Mouse (Mus musculus) skeletal muscle tissue, adult 2 months (tissue): ENCODE measurements around the gene Hexim1.

ENCODE experiments used
- DNase-seq: peaks from one replicate; pipeline ENCODE4 v3.0.0-alpha.2; 2012; ENCODE audit warnings: low read depth, low spot score

The Hexim1 gene

DNA sequence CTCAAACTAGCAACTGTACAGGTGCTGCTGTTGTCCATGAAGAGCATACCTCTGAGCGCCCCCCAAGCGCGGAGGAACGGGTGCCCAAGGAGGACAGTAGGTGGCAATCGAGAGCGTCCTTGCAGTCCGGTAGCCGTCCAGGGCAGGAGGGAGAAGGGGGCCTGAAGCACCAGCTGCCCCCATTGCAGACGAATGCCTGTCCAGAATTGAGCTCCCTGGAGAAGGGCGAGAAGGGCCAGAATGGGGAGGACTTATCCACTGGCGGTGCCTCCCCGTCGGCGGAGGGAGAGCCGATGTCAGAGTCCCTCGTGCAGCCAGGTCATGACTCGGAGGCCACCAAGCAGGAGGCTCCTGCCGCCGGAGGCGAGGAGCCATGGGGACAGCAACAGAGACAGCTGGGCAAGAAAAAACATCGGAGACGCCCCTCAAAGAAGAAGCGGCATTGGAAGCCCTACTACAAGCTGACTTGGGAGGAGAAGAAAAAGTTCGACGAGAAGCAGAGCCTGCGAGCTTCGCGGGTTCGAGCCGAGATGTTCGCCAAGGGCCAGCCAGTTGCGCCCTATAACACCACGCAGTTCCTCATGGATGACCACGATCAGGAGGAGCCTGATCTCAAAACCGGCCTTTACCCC is 1.0 kb downstream of the Hexim1 start:
- DNase-seq, result peak; percentile 64

DNA sequence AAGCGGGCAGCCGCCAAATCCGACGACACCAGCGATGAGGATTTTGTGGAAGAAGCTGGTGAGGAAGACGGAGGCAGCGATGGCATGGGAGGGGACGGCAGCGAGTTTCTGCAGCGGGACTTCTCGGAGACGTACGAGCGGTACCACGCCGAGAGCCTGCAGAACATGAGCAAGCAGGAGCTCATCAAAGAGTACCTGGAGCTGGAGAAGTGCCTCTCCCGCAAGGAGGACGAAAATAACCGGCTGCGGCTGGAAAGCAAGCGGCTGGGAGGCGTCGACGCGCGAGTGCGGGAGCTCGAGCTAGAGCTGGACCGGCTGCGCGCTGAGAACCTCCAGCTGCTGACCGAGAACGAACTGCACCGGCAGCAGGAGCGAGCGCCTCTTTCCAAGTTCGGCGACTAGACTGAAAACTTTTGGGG is 1.6 kb downstream of the Hexim1 start:
- DNase-seq, result no peak

DNA sequence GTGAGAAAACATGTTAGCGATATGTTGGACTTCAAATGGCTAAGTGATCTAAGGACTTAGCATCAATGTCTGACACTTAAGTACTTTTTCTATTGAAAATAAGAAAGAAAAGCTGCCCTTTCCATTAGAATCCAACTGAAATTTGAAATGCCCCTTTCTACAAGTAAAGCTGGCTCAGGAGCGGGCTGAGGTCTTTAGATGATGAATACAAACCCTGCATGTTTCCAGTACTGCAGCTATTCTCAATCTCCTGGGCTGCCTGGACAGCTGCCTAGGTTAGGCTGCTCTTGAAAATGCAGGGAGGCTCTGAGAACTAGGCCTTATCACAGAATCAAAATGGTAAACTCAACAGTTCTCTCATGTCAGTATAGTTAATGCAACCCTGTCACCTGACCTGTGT is 2.8 kb downstream of the Hexim1 start:
- no peak for DNase-seq

DNA sequence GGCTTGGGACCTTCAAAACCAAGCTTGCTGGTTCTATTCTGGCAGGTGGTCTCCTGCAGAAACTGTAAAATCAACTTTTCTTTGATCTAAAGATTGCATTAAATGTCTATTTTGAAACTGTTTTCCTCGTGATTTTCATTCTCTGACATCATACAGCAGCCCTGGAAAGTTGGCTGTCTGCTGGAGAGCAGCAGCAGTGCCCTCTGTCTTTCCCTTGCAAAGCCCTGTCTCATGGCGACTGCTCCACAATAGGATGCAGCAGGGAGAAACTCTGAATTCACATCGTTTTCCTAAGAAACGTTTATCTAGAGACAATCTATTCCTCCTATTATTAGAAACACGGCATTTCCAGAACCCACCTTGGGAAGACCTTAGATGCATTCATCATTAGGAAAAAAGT is 3.6 kb downstream of the Hexim1 start:
- DNase-seq, result no peak

DNA sequence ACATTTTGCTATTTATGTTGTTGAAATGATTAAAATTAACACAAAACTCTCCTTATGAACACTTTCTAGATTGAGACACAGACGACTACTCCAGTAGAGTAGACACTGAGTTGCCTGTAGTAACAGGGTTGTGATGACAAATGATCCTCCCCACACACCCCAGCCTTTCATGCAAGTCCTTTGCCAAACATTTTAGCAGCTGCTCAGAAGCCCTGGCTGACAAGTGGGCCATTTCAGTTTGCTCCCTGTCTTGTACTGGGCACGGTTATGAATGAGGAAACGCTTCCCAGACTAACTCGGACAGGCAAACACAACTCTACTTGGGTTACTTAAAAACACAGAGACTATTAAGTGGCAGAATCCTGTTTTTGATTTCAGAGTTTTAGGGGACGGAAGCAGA is 4.3 kb downstream of the Hexim1 start:
- peak; percentile 69 for DNase-seq

DNA sequence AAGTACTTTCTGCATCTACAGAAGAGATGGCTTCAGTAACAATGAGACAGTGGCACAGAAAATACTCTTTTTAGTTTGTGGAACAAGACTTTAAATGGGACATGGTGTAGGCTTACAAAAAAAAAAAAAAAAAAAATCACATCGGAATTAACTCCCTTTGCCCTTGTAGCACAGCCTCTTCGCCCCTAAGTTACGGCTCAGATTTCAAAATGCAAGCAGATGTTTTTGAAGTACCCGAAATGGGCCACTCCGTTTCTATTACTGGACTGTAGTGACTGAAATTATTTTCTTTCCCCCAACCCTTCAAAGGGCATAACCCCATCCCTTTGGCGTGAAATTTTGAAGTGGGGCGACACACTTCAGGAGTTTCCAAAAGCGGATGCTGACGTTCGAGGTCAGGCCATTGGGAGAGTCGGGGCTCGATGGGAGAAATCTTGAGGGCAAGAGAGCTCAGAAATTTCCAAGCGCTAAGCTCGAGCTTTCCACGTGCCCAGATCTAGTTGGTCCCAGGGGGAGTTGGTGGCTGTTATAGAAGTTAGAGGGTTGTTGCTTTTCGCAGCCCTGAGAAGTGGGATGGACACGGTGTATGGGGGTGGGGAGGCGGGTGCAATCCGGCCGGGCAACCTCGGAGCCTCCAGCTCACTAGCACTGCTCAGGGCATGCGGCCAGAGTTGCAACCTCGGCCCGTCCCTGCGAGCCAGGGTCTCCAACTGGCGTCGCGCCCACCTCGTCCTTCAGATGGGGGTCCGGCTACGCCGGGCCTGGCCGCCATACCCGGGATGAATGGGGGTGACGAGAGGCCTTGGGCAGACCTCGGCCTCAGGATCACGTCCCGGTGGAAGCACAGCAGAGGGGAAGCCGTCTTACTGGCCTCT is 15.9 kb downstream of the Hexim1 start, which contains the start of gene Hexim2:
TSS of gene Hexim2 (plus strand) at position 729 of the 875 bp plus-strand sequence.
- DNase-seq, result peak; percentile 60

DNA sequence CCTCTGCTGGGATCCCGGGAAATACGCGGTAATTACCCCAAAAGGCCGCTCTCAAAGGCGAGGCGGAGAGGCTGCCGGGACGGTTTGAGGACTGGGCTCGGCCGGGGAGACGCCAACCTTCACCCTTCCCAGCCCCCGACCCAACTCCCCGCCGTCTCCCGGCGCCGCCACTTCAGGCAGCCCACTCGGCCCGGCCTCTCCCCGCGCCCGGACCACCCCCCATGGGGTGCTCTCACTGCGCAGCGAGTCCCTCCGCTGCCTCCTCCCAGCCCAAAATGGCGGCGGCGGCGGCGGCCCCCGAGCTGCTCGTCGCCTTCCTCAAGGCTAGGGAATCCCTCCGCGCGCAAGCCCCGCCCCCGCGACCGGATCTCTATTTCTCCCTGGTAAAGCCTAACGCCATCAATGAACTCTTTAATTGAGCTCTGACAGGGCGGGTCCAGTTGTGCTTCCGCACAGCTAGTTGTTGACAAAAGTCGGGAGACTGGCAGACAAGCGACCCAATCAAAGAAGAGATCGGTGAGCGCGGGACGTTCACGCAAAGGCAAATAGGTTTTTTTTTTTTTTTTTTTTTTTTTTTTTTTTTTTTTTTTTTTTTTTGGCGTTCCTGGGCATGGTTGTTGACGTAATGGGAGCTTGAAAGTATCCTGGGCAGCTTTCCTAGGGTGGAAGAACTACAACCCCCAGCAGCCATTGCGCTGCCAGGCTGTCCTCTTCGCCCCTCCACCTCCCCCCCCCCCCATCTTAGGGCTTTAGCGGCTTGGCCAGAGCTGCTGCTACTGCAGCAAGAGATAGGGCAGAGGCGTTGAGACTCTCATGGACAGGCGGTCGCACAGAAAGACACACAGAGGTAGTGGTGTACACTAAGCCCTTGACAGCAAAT is 16.8 kb downstream of the Hexim1 start:
- DNase-seq, result peak; percentile 100

DNA sequence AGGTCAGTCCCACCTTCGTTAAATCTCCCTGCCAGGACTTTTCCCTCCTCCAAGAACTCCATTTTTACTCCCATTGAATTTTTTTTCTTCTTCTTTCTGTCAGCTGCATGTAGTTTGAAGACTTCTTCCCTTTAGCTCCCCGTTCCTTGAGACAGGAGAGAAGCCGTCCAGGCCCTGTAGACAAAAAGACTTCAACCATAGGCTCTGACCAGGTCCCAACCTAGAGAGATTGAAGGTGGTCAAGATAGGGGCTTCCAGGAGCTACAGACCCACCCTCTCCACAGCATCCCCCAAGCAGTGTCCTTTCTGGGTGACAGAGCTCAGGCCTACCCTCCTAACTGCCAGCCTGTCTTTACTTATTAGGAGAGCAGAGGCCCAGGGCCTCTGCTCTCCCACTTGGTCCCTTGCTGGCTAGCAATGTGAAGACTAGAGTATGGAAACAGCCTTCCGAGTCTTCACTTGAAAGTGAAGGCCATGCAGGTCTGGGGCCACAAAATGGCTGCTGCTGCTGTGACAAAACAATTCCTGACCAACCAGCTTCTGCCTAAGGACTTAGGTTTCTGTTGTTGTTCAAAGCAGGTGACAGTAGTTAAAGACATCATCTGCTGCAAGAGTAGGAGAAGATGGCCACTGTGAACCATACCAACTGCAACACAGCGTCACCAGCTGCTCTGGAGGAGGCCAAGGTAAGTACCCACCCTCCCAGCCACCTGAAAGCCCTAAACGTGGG is 17.6 kb downstream of the Hexim1 start:
- DNase-seq, result no peak

DNA sequence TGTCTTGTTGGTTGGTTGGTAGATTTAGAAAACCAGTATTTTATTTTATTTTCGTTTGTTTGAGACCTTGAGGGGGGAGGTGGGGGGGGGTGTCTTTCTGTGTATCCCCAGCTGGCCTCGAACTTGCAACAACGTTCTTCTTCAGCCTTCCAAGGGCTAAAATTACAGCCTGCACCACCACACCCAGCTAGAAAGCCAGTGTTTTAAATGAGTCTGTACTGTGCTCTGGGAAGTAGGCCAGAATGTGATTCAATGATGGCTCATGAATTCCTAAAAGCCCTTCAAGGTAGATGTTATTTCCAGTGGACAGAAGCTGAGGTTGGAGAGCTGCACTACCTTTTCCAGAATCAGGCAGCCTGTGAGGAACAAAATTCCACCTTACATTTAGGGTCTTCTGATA is 18.2 kb downstream of the Hexim1 start:
- DNase-seq, result no peak

DNA sequence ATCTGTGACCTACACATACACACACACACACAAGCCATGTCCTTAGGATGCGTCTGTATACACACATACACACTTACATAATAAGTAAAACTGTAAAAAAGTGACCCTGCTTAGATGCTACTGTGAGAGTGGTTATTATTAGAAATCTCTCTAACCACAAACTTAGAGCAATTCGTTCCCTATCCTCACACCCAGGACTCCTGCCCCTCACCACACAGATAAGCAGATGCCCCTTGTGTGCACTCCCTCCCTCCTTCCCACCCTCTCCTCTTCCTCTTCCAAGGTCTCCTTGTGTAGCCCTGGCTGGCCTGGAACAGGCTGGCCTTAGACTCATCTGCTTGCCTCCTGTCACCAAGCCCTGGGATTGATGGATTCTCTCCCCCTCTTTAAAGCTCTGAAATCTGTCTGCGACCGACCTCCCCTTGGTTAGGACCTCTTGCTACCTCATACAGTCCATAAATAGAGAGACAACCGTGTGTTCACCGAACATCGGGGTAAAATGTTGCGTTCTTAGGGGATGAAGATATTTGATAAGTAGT is 20.1 kb downstream of the Hexim1 start:
- DNase-seq, result no peak

DNA sequence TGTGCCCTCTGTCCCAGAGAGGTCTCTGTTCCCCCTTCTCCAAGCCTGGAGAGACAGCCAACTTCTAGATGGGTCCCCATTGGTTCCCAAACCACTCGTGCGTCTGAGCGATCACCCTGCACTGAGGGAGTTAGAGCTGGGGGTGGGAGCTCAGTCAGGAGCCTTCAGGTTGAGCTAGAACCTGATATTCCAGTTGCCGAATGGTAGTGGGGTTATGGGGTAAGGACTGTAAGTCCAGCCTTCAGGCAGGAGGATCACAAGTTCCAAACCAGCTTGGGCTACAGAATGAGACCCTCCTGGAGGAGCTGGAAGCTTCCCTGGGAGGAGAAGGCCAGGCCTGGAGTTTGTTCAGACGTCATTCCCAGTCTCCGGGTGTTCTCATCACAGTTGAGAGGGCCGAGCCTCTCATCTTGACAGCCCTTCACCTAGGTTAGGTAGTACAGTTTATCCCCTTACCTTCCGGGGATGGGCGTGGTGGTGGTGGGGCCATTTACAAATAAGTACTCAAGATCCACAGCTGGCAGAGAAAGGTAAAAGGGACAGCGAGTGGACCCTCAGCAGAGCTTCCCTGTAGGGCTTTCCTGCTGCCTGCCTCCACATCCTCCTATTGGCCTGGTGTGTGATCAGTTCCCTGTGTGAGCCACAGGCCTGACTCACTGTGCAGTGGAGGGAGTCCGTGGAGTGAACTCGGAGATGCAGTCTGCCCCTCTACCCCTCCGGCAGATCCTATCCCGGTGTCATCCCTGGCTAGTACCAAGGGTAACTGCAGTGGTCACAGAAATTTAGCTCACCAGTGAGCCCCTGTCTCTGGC is 24.1 kb downstream of the Hexim1 start:
- DNase-seq, result no peak

DNA sequence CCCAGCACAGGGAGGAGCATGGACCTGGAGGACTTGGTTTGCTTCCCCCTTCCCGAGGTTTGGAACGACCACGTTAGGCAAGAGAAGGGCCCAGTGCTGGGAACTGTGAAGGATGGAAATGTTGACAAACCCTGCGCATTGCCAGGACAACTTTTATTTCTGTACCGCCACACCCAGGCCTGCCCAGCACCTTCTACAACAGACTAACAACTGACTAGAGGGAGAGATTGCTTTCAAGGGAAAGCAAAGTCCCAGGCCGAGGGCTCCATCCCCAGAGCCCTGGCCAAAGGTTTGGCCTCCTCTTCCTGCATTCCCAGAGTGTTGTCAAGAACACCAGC is 24.7 kb downstream of the Hexim1 start:
- no peak for DNase-seq

DNA sequence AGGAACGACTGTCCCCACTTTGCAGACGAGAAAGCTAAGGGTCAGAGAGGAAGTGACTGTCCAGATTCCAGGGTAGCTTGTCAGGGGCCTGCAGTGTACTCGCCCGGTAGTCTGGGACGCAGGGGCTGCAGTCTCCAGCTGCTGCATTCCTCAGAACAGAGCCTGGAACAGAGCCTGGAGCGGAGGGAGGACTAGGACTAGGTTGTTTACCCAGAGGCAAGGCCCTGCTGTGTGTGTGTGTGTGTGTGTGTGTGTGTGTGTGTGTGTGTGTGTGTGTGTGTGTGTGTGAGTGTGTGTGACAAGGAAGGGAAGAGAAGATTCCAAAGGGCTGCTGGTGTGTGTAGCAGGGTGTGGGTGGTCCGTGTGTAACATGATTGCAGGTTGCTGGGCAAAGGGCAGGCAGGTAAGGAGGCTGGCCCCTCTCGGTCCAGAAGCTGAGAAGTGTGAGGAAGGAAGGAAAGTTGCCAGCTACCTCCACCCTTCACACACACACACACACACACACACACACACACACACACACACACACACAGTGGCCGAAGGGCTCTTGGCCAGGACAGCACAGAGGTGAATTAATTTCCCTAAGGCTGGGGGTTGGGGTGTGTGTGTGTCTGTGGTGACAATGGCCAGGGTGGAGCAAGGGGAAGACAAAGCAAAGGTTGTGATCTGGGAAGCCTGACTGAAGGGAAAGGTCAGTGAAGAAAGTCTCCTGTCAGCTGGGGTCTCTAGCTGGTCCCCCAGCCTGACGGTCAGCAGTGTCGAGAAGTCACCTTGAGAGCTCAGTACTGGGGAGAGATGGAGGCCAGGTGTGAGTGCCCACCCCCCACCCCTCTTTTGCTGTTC is 25.3 kb downstream of the Hexim1 start:
- no peak for DNase-seq

DNA sequence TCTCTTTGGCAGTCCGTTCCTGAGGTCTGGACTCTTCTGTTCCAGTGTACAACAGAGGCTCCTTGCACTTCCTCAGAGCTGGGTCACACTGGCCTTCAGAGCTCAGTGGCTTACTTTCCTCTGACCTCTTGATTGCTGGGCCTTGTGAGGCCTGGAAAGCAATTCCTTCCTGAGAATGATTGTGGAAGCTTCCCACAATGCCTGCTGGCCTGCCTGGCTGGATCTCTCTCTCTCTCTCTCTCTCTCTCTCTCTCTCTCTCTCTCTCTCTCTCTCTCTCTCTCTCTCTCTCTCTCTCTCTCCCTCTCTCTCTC is 25.9 kb downstream of the Hexim1 start:
- DNase-seq, result no peak

DNA sequence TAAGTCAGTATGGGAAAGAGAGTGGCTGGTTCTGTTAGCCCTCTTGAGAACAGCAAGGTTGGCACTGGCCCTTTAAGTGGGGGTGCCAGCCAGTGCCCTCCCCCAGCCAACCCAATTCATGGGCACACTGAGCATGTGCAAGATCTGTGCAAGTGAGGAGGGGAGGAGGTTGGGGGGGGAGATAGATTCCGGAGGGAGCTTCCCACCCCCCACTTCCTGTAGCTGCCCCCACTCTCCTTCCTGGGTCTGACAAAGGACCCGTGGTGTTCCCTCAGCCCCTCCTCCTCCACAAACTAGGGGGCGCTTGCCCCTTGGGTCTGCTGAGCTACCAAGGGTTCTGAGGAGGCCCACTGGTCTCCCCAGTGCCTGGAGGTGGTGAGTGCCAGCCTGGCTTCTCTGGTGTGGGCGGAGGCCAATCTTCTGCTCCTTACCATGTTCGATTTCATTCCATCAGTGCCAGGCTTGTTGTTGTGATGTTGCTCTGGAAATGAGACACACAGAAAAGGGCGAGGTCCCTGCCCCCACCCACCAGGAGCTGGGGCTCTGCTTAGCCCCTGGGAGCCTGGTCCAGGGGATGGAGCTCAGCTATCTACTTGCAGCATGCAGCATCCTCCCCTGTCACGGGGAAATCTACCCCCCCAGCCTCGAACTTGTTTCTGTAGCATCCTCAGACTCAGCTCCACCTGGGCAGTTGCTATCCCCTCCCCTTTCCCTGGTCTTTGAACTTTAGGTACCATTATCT is 26.6 kb downstream of the Hexim1 start:
- DNase-seq, result peak; percentile 72

DNA sequence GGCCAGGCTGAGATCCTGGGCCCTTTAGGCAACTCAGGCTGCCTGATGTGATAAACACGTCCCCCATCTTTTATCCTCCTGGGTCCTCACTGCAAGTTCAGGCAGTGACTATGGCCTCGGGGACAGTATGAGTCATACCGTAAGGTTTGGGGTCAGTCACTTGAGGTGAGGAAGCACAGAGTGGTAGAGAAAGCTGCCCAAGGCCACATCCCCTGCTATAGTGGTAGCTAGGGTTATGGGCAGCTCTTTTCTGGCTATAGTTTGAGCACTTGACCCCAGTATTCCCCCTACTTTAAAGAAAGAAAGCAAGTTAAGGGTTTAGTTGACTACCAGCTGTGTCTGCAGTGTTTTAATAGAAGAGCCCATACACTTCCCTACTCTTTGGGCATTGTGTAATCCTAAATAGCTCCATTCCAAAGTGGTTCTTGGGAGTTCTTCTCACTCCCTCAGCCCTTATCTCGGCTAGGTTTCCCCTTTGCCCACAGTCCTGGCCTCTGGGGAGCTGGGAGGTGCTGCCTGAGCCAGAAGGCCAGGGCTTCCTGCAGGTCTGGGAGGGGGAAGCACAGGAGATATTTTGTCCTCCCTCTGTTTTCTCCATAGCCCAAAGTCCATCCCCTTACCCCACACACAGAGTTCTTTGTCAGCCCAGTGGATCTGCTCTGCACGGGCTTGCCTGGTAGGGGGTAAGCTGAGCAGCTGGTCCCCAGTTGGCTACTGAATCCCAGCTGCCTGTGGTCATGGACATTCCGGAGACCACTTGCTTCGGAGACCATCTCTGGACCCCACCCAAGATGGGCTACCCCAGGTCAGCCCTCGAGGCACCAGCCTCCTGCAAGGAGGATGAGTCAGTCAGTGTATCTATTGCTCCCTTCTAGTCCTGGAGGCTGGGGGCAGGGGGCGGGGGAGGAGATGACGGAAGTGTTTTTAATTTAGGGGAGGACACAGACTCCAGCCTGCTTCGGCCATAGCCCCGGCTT is 28.6 kb downstream of the Hexim1 start:
- DNase-seq, result no peak

DNA sequence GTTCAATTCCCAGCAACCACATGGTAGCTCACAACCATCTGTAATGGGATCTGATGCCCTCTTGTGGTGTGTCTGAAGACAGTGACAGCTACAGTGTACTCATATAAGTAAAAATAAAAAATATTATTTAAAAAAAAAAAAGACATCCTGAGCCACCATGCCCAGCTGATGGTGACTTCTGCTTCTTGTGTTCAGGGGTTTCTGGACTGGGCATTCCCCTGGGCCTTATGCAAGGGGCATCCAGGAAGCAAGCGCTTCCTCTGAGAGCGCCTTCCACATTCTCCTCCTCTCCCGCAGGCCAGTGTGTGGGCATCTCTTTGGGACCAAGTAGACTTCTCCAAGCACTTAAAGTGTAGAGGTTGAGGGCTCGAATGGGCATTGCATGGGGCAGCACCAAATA is 30.4 kb downstream of the Hexim1 start:
- DNase-seq, result no peak

DNA sequence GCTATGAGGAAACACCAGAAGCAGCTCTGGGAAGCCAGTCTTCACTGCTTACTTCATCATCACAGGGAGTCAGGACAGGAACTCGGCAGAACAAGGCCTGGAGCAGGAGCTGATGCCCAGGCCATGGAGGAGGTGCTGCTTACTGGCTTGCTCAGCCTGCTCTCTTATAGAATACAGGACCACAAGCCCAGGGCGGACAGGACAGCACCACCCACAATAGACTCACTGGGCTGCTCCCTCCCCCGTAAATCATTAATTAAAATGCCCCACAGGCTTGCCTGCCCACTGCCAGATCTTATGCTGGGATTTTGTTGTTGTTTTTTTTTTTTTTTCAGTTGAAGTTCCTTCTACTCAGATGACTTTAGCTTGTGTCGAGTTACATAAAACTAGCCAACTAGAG is 31.7 kb downstream of the Hexim1 start:
- no peak for DNase-seq
